Mouse (Mus musculus) erythroblast, embryonic 14.5 days (primary cell): Measurements from ENCODE around the gene C87436.

Source experiments
- GATA1 ChIP-seq: IDR thresholded peaks from 2 replicates; pipeline ENCODE4 v1.6.1; 2012; ENCODE audit warnings: low read length, inconsistent platforms, mixed read lengths
- TAL1 ChIP-seq: IDR thresholded peaks from 3 replicates; pipeline ENCODE4 v1.6.1; 2012; ENCODE audit warnings: low read length, inconsistent platforms, mixed read lengths

DNA sequence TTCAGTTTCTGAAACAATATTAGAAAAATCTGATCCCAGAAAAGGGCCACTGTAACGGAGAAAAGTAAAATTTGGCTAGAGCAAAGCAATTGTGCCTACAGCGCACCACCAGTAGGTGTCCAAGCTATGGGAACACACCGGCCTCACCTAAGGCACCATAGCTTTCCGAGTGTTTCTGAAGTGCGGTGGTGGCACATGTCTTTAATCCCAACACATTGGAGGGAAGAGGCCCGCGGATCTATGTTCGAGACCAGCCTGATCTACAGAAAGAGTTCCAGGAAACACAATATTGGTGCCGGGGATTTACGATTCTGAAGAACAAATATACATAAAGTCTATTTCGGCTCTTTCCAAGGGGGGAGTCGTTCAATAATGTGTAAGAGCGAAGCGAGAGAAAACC, 463 bp upstream of the C87436 start:
- no peak for TF ChIP-seq TAL1
- TF ChIP-seq GATA1 = no peak
